Mouse (Mus musculus) embryonic facial prominence, embryonic 11.5 days (tissue): Measurements from ENCODE around the gene Pofut1. TPM values are rescaled to one million over a fixed set of nuclear protein-coding genes. Genes with fewer than 3 reads are reported as not detected.
"Not testable (repeated sequence)": the region's sequence is repeated elsewhere in the genome, so short reads cannot be mapped to it uniquely, and the experiment has no call there.

Source experiments
- ATAC-seq: fragments of 200-750 bp; cut with Nextera tagmentation; replicated peaks from 2 replicates; pipeline ENCODE4 v1.8.0; 2017; ENCODE audit warnings: low read depth; ENCODE audit not compliant: insufficient number of reproducible peaks, low FRiP score, low TSS enrichment
- DNase-seq: peaks from one replicate; pipeline ENCODE4 v3.0.0-alpha.2; 2015; ENCODE audit warnings: low spot score
- H3K27ac ChIP-seq: fragments of 300-500 bp; sonication (generic); replicated peaks from 2 replicates; pipeline ENCODE4 v1.5.1; 2014; ENCODE audit warnings: mild to moderate bottlenecking, low read depth, low read length, control low read depth
- H3K27me3 ChIP-seq: fragments of 300-500 bp; sonication (generic); 2 replicates; pipeline ENCODE4 v1.6.1; 2014; ENCODE audit warnings: mild to moderate bottlenecking, low read length, moderate library complexity, mixed read lengths; ENCODE audit not compliant: control insufficient read depth, insufficient read depth
- H3K36me3 ChIP-seq: fragments of 300-500 bp; sonication (generic); replicated peaks from 2 replicates; pipeline ENCODE4 v1.6.1; 2014; ENCODE audit warnings: low read depth, mild to moderate bottlenecking, low read length, moderate library complexity, mixed read lengths; ENCODE audit not compliant: control insufficient read depth, insufficient read depth
- H3K4me1 ChIP-seq: fragments of 300-500 bp; sonication (generic); 2 replicates; pipeline ENCODE4 v1.6.1; 2014; ENCODE audit warnings: low read length, mixed read lengths; ENCODE audit not compliant: control insufficient read depth, insufficient read depth
- H3K4me2 ChIP-seq: fragments of 300-500 bp; sonication (generic); 2 replicates; pipeline ENCODE4 v1.6.1; 2014; ENCODE audit warnings: low read depth, mild to moderate bottlenecking, control low read depth, low read length, moderate library complexity
- H3K4me3 ChIP-seq: fragments of 300-500 bp; sonication (generic); 2 replicates; pipeline ENCODE4 v1.5.1; 2014; ENCODE audit warnings: low read depth, low read length, control low read depth
- H3K9ac ChIP-seq: fragments of 300-500 bp; sonication (generic); replicated peaks from 2 replicates; pipeline ENCODE4 v1.6.1; 2014; ENCODE audit warnings: mild to moderate bottlenecking, control low read depth, low read length
- H3K9me3 ChIP-seq: fragments of 300-500 bp; sonication (generic); replicated peaks from 2 replicates; pipeline ENCODE4 v1.6.1; 2016; ENCODE audit warnings: mild to moderate bottlenecking, low read length, inconsistent platforms, mixed read lengths; ENCODE audit not compliant: control insufficient read depth
- WGBS: fragments of 180-500 bp; shearing (Covaris S2); extraction: QIAGEN DNeasy Blood & Tissue Kit; methylation state at CpG from one replicate; pipeline ENCODE4 v1.1.7; 2014; 5-methylcytosine and 5-hydroxymethylcytosine counted together
- polyA plus RNA-seq: library from polyadenylated mRNA; unstranded; fragments of >200 nt; fragmentation: Nextera tagmentation; extraction: Ambion mirVana; gene quantifications from 2 replicates; pipeline ENCODE4 v1.2.1, GENCODE M21; 2014

Gene Pofut1
- polyA plus RNA-seq, 1 experiment from 2014 or later, result 7.5 TPM

DNA sequence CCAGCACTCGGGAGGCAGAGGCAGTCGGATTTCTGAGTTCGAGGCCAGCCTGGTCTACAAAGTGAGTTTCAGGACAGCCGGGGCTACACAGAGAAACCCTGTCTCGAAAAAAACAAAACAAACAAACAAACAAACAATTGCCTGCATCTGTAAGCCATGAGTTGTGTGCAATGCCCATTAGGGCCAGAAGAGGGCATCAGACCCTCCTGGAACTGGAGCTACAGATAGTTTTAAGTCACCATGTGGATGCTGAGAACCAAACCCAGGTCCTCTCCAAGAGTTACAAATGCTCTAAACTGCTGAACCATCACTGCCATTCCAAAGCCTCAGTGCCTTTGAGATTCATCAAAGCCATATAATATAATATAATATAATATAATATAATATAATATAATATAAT lies 35.5 kb downstream of the Pofut1 start:
- not testable (repeated sequence) for H3K27me3 ChIP-seq, H3K9ac ChIP-seq, H3K9me3 ChIP-seq, H3K4me3 ChIP-seq, H3K27ac ChIP-seq, ATAC-seq, H3K4me1 ChIP-seq, H3K36me3 ChIP-seq, DNase-seq, H3K4me2 ChIP-seq
- 92% methylated on average over 5 of the region's 5 CpGs for WGBS

DNA sequence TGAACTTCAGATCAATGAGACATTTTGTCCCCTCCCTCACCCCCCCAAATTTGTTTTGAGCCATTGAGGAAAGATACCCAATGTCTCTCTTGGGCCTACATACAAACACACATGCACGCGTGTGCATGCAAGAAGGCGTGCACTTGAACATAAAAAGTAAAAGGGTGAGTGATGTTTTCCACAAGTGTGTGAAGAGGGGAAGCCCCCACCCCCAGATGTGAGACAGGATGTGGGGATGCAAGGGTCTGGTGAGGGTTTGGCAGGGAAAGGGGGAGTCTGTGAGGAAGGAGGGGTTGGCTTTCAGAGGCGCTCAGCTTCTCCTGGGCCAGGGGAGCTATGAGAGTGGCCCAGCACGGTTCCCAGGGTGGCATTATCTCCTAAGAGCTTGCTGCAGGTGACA lies 37.0 kb downstream of the Pofut1 start:
- WGBS, result 86% methylated on average over 5 of the region's 5 CpGs
- Histone ChIP-seq H3K4me3 (no peak overlapping the region), H3K27me3 (no peaks in the 10 kb centered on the region), H3K9ac (no peak overlapping the region), H3K4me1 (no peaks in the 10 kb centered on the region), H3K9me3 (no peaks in the 10 kb centered on the region), H3K27ac (no peak overlapping the region), H3K36me3 (no peaks in the 10 kb centered on the region), H3K4me2 (no peak overlapping the region)
- ATAC-seq, result no peak
- no peak for DNase-seq

DNA sequence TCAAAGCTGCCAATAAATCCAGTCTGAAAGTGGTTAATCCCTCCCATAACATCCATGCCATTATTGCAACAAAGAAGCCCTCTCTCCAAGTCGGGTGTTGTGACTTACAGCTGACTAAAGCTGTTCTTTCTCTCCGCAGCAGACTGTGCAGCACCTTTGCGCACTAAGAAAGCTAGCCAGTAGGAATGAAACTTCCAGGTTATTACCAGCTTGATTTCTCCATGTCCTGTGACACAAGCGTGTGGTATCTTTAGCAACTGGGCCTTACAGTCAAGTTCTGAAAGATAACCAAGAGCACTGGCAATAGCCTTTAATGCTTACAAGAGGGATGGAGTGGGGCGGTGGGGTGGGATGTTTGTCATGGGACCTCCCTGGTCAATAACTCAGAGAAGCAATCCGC lies 42.6 kb downstream of the Pofut1 start:
- Histone ChIP-seq H3K9ac (no peak overlapping the region), H3K9me3 (no peaks in the 10 kb centered on the region), H3K4me2 (no peak overlapping the region), H3K4me1 (no peaks in the 10 kb centered on the region), H3K27me3 (no peaks in the 10 kb centered on the region), H3K27ac (no peak overlapping the region), H3K36me3 (no peaks in the 10 kb centered on the region), H3K4me3 (no peak overlapping the region)
- DNase-seq (no peak), ATAC-seq (no peak)
- 88% methylated on average over 6 of the region's 6 CpGs for WGBS

- WGBS, result 79% methylated on average over 4 of the region's 4 CpGs
- H3K9ac ChIP-seq, result no peak overlapping the region
- no peak overlapping the region for H3K4me2 ChIP-seq
- no peak overlapping the region for H3K4me3 ChIP-seq
- ATAC-seq (no peak), DNase-seq (no peak)
- H3K4me1 ChIP-seq, result no peaks in the 10 kb centered on the region
- no peaks in the 10 kb centered on the region for H3K36me3 ChIP-seq
- H3K27ac ChIP-seq, result no peak overlapping the region
- no peaks in the 10 kb centered on the region for H3K27me3 ChIP-seq
- H3K9me3 ChIP-seq, result no peaks in the 10 kb centered on the region
Observed at GRCm38 (mm10) chr2:153286524-153286923, 45.2 kb downstream of the Pofut1 start.

DNA sequence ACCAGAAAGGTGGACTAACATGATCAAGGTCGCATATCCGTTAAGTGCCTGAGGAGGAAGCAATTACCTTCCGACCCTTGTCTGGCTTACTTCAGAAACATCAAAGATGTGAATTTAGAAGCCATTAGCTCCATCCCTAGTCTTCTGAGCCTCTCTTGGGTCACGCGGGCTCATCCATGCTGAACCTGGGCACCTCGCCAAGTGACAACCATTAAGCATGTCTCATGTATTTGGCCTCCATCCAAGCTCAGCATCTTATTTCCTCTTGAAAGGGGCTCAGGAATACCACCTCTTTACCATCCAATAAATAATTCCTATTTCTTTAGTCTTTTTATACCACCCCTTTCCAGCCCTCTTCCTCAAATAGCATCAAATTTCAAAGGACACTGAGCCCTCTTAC lies 46.5 kb downstream of the Pofut1 start:
- no peak for ATAC-seq

GRCm38 (mm10) chr2:153290938-153291928 lies 49.9 kb downstream of the Pofut1 start, which contains the start of gene Kif3b:
Gene Kif3b (plus strand): TSS chr2:153291413.
- peak; percentile 90 for ATAC-seq
- peak within 1 kb of the TSS; percentile 89 for H3K4me3 ChIP-seq
- no peaks in the 10 kb centered on the region for H3K4me1 ChIP-seq
- H3K27me3 ChIP-seq, result no peaks in the 10 kb centered on the region
- under 1% methylated on average over 59 of the region's 63 CpGs for WGBS
- peak; percentile 93 for DNase-seq
- H3K4me2 ChIP-seq, result peak within 1 kb of the TSS; percentile 71
- no peak within 1 kb of the TSS; the same call in 1 of the 2 replicates for H3K27ac ChIP-seq
- no peaks in the 10 kb centered on the region for H3K36me3 ChIP-seq
- H3K9ac ChIP-seq, result peak within 1 kb of the TSS; percentile 82
- no peaks in the 10 kb centered on the region for H3K9me3 ChIP-seq

More for the DNA sequence above, 46.5 kb downstream of the Pofut1 start:
- Histone ChIP-seq H3K27me3 (no peaks in the 10 kb centered on the region), H3K4me2 (no peak overlapping the region), H3K9ac (no peak overlapping the region), H3K4me3 (no peak overlapping the region), H3K9me3 (no peaks in the 10 kb centered on the region), H3K27ac (no peak overlapping the region), H3K4me1 (no peaks in the 10 kb centered on the region), H3K36me3 (no peaks in the 10 kb centered on the region)
- DNase-seq, result no peak
- WGBS, result 69% methylated on average over 6 of the region's 6 CpGs

GRCm38 (mm10) chr2:153292305-153292861 lies 51.0 kb downstream of the Pofut1 start:
- Histone ChIP-seq H3K9me3 (no peaks in the 10 kb centered on the region), H3K4me1 (no peaks in the 10 kb centered on the region), H3K27ac (no peak overlapping the region), H3K36me3 (no peaks in the 10 kb centered on the region), H3K9ac (no peak overlapping the region), H3K27me3 (no peaks in the 10 kb centered on the region), H3K4me3 (peak overlapping the region; percentile 89; the same call in 1 of the 2 replicates), H3K4me2 (peak overlapping the region; percentile 71; the same call in 1 of the 2 replicates)
- 50% methylated on average over 7 of the region's 7 CpGs for WGBS
- ATAC-seq, result no peak
- no peak for DNase-seq

DNA sequence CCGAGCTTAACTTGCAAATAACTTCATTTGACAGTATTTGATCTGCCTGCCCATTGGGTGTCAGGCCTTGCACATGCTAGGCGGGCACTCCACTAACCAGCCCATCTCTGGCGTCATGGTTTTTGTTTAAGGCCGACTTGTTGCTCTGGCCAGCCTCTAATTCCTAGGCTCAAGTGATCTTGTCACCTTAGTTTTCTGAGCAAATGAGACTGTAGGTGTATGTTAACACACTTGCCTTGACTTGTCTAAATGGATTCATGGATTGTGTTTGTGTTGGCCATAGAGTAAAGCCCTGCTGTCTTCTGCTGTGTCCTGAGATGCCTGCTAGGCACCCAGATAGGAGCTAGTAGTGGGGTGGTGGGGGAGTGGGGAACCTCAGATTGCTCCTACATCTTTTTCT lies 53.9 kb downstream of the Pofut1 start:
- Histone ChIP-seq H3K9me3 (no peaks in the 10 kb centered on the region), H3K9ac (no peak overlapping the region), H3K4me2 (no peak overlapping the region), H3K27me3 (no peaks in the 10 kb centered on the region), H3K4me3 (no peak overlapping the region), H3K4me1 (no peaks in the 10 kb centered on the region), H3K36me3 (no peaks in the 10 kb centered on the region), H3K27ac (no peak overlapping the region)
- DNase-seq (no peak), ATAC-seq (no peak)
- WGBS, result 90% methylated on average over 4 of the region's 4 CpGs
